Mouse (Mus musculus) liver, embryonic 11.5 days (tissue): Measurements from ENCODE around the gene Nabp1. TPM values are rescaled to one million over a fixed set of nuclear protein-coding genes. Genes with fewer than 3 reads are reported as not detected.

Source experiments
- ATAC-seq: fragments of 200-750 bp; cut with Nextera tagmentation; replicated peaks from 2 replicates; pipeline ENCODE4 v1.8.0; 2017; ENCODE audit warnings: moderate number of reproducible peaks, mild to moderate bottlenecking, moderate TSS enrichment, moderate library complexity; ENCODE audit not compliant: low FRiP score
- DNase-seq: peaks from one replicate; pipeline ENCODE4 v3.0.0-alpha.2; 2017; ENCODE audit warnings: low spot score
- H3K27ac ChIP-seq: fragments of 300-500 bp; sonication (generic); 2 replicates; pipeline ENCODE4 v1.5.1; 2014; ENCODE audit warnings: mild to moderate bottlenecking, low read depth, low read length, control low read depth
- H3K27me3 ChIP-seq: fragments of 300-500 bp; sonication (generic); replicated peaks from 2 replicates; pipeline ENCODE4 v1.6.1; 2014; ENCODE audit warnings: low read length, mixed read lengths; ENCODE audit not compliant: control insufficient read depth, insufficient read depth
- H3K36me3 ChIP-seq: fragments of 300-500 bp; sonication (generic); 2 replicates; pipeline ENCODE4 v1.6.1; 2014; ENCODE audit warnings: mild to moderate bottlenecking, low read length, moderate library complexity, mixed read lengths; ENCODE audit not compliant: control insufficient read depth, insufficient read depth
- H3K4me1 ChIP-seq: fragments of 300-500 bp; sonication (generic); replicated peaks from 2 replicates; pipeline ENCODE4 v1.6.1; 2014; ENCODE audit warnings: low read length, mixed read lengths; ENCODE audit not compliant: control insufficient read depth, insufficient read depth
- H3K4me2 ChIP-seq: fragments of 300-500 bp; sonication (generic); 2 replicates; pipeline ENCODE4 v1.6.1; 2014; ENCODE audit warnings: mild to moderate bottlenecking, control low read depth, moderate library complexity
- H3K4me3 ChIP-seq: fragments of 300-500 bp; sonication (generic); 2 replicates; pipeline ENCODE4 v1.5.1; 2014; ENCODE audit warnings: low read depth, low read length, control low read depth
- H3K9ac ChIP-seq: fragments of 300-500 bp; sonication (generic); 2 replicates; pipeline ENCODE4 v1.6.1; 2014; ENCODE audit warnings: low read depth, low read length, control low read depth
- H3K9me3 ChIP-seq: fragments of 300-500 bp; sonication (generic); 2 replicates; pipeline ENCODE4 v1.6.1; 2016; ENCODE audit warnings: low read length, inconsistent platforms, mixed read lengths; ENCODE audit not compliant: control insufficient read depth
- WGBS: fragments of 180-500 bp; shearing (Covaris S2); extraction: QIAGEN DNeasy Blood & Tissue Kit; methylation state at CpG from one replicate; pipeline ENCODE4 v1.1.7; 2014; 5-methylcytosine and 5-hydroxymethylcytosine counted together
- polyA plus RNA-seq: library from polyadenylated mRNA; unstranded; fragments of >200 nt; fragmentation: Nextera tagmentation; extraction: Ambion mirVana; gene quantifications from 2 replicates; pipeline ENCODE4 v1.2.1, GENCODE M21; 2014

The Nabp1 gene
- polyA plus RNA-seq, 1 experiment from 2014 or later: 7.6 TPM

- Histone ChIP-seq H3K9ac (peak overlapping the region; percentile 80), H3K27ac (no peak overlapping the region; the same call in 1 of the 2 replicates), H3K36me3 (no peaks in the 10 kb centered on the region), H3K4me3 (peak overlapping the region; percentile 74), H3K27me3 (no peaks in the 10 kb centered on the region), H3K4me1 (peaks cover 4% of the 10 kb centered on the region; the same call in 1 of the 2 replicates), H3K4me2 (peak overlapping the region; percentile 94), H3K9me3 (no peaks in the 10 kb centered on the region)
- DNase-seq: peak; percentile 66
- under 1% methylated on average over 25 of the region's 25 CpGs for WGBS
- peak; percentile 37 for ATAC-seq
These were observed 556 bp downstream of the Nabp1 start for GRCm38 (mm10) chr1:51477656-51478081.

- 47% methylated on average over 1 of the region's 1 CpGs for WGBS
- Histone ChIP-seq H3K4me1 (peaks cover 4% of the 10 kb centered on the region; the same call in 1 of the 2 replicates), H3K4me3 (no peak overlapping the region), H3K9ac (no peak overlapping the region), H3K9me3 (no peaks in the 10 kb centered on the region), H3K27me3 (no peaks in the 10 kb centered on the region), H3K27ac (no peak overlapping the region), H3K4me2 (no peak overlapping the region), H3K36me3 (no peaks in the 10 kb centered on the region)
- no peak for ATAC-seq
- DNase-seq: no peak
These were observed 1.8 kb downstream of the Nabp1 start for GRCm38 (mm10) chr1:51476405-51476804.

GRCm38 (mm10) chr1:51468077-51468476 lies 10.1 kb downstream of the Nabp1 start:
- Histone ChIP-seq H3K4me1 (no peaks in the 10 kb centered on the region), H3K36me3 (no peaks in the 10 kb centered on the region), H3K4me2 (no peak overlapping the region), H3K9me3 (no peaks in the 10 kb centered on the region), H3K4me3 (no peak overlapping the region), H3K9ac (no peak overlapping the region), H3K27ac (no peak overlapping the region), H3K27me3 (no peaks in the 10 kb centered on the region)
- ATAC-seq (no peak), DNase-seq (no peak)
- WGBS: 58% methylated on average over 2 of the region's 2 CpGs

- Histone ChIP-seq H3K4me2 (no peak overlapping the region), H3K36me3 (no peaks in the 10 kb centered on the region), H3K9ac (no peak overlapping the region), H3K9me3 (no peaks in the 10 kb centered on the region), H3K27me3 (no peaks in the 10 kb centered on the region), H3K4me3 (no peak overlapping the region), H3K4me1 (no peaks in the 10 kb centered on the region), H3K27ac (no peak overlapping the region)
- no peak for ATAC-seq
- 80% methylated on average over 5 of the region's 5 CpGs for WGBS
- no peak for DNase-seq
These were observed 11.0 kb downstream of the Nabp1 start for GRCm38 (mm10) chr1:51467181-51467580.

GRCm38 (mm10) chr1:51466385-51466784 lies 11.8 kb downstream of the Nabp1 start:
- DNase-seq (no peak), ATAC-seq (no peak)
- no peak overlapping the region for H3K9ac ChIP-seq
- no peak overlapping the region for H3K4me3 ChIP-seq
- H3K36me3 ChIP-seq: no peaks in the 10 kb centered on the region
- no peaks in the 10 kb centered on the region for H3K4me1 ChIP-seq
- 25% methylated on average over 1 of the region's 1 CpGs for WGBS
- no peaks in the 10 kb centered on the region for H3K27me3 ChIP-seq
- no peaks in the 10 kb centered on the region for H3K9me3 ChIP-seq
- no peak overlapping the region for H3K27ac ChIP-seq
- H3K4me2 ChIP-seq: no peak overlapping the region

GRCm38 (mm10) chr1:51465285-51465684 lies 12.9 kb downstream of the Nabp1 start:
- no peak for ATAC-seq
- Histone ChIP-seq H3K9me3 (no peaks in the 10 kb centered on the region), H3K4me3 (no peak overlapping the region), H3K4me1 (no peaks in the 10 kb centered on the region), H3K27me3 (no peaks in the 10 kb centered on the region), H3K36me3 (no peaks in the 10 kb centered on the region), H3K4me2 (no peak overlapping the region), H3K27ac (no peak overlapping the region), H3K9ac (no peak overlapping the region)
- no peak for DNase-seq
- 26% methylated on average over 2 of the region's 2 CpGs for WGBS

GRCm38 (mm10) chr1:51463038-51463437 lies 15.2 kb downstream of the Nabp1 start:
- WGBS: 84% methylated on average over 5 of the region's 5 CpGs
- no peaks in the 10 kb centered on the region for H3K9me3 ChIP-seq
- H3K9ac ChIP-seq: no peak overlapping the region
- H3K4me1 ChIP-seq: no peaks in the 10 kb centered on the region
- H3K27ac ChIP-seq: no peak overlapping the region
- DNase-seq (no peak), ATAC-seq (no peak)
- no peak overlapping the region for H3K4me3 ChIP-seq
- no peak overlapping the region for H3K4me2 ChIP-seq
- H3K36me3 ChIP-seq: no peaks in the 10 kb centered on the region
- no peaks in the 10 kb centered on the region for H3K27me3 ChIP-seq

GRCm38 (mm10) chr1:51458731-51459450 lies 19.3 kb downstream of the Nabp1 start:
- ATAC-seq (peak; percentile 45), DNase-seq (no peak)
- Histone ChIP-seq H3K27me3 (no peaks in the 10 kb centered on the region), H3K9me3 (no peaks in the 10 kb centered on the region), H3K36me3 (no peaks in the 10 kb centered on the region), H3K4me3 (no peak overlapping the region), H3K9ac (no peak overlapping the region), H3K4me1 (no peaks in the 10 kb centered on the region), H3K27ac (no peak overlapping the region), H3K4me2 (no peak overlapping the region)
- 57% methylated on average over 10 of the region's 10 CpGs for WGBS

- Histone ChIP-seq H3K4me2 (no peak overlapping the region), H3K9ac (no peak overlapping the region), H3K27me3 (no peaks in the 10 kb centered on the region), H3K27ac (no peak overlapping the region), H3K4me1 (no peaks in the 10 kb centered on the region), H3K36me3 (no peaks in the 10 kb centered on the region), H3K4me3 (no peak overlapping the region), H3K9me3 (no peaks in the 10 kb centered on the region)
- DNase-seq (no peak), ATAC-seq (no peak)
- WGBS: 72% methylated on average over 6 of the region's 6 CpGs
These were observed 20.1 kb downstream of the Nabp1 start for GRCm38 (mm10) chr1:51458089-51458488.
